Mouse (Mus musculus) limb, embryonic 12.5 days (tissue): Measurements from ENCODE around the gene Naa35. TPM values are rescaled to one million over a fixed set of nuclear protein-coding genes. Genes with fewer than 3 reads are reported as not detected.

Experiments used
- ATAC-seq: fragments of 200-750 bp; cut with Nextera tagmentation; 2 replicates; pipeline ENCODE4 v1.8.0; 2017; ENCODE audit warnings: low read depth, moderate TSS enrichment; ENCODE audit not compliant: insufficient number of reproducible peaks, insufficient read depth, low FRiP score, low TSS enrichment
- H3K27ac ChIP-seq: fragments of 300-500 bp; sonication (generic); 2 replicates; pipeline ENCODE4 v1.5.1; 2016; ENCODE audit warnings: mild to moderate bottlenecking, moderate library complexity
- H3K27me3 ChIP-seq: fragments of 300-500 bp; sonication (generic); 2 replicates; pipeline ENCODE4 v1.6.1; 2016; ENCODE audit warnings: mild to moderate bottlenecking, moderate library complexity
- H3K36me3 ChIP-seq: fragments of 300-500 bp; sonication (generic); 2 replicates; pipeline ENCODE4 v1.6.1; 2016; ENCODE audit warnings: mild to moderate bottlenecking, moderate library complexity
- H3K4me1 ChIP-seq: fragments of 300-500 bp; sonication (generic); replicated peaks from 2 replicates; pipeline ENCODE4 v1.6.1; 2016
- H3K4me2 ChIP-seq: fragments of 300-500 bp; sonication (generic); 2 replicates; pipeline ENCODE4 v1.6.1; 2016; ENCODE audit warnings: mild to moderate bottlenecking, moderate library complexity
- H3K4me3 ChIP-seq: fragments of 300-500 bp; sonication (generic); replicated peaks from 2 replicates; pipeline ENCODE4 v1.5.1; 2016; ENCODE audit warnings: mild to moderate bottlenecking
- H3K9ac ChIP-seq: fragments of 300-500 bp; sonication (generic); replicated peaks from 2 replicates; pipeline ENCODE4 v1.6.1; 2016; ENCODE audit warnings: mild to moderate bottlenecking, moderate library complexity
- H3K9me3 ChIP-seq: fragments of 300-500 bp; sonication (generic); 2 replicates; pipeline ENCODE4 v1.6.1; 2016; ENCODE audit warnings: mild to moderate bottlenecking, moderate library complexity
- WGBS: fragments of 180-500 bp; shearing (Covaris S2); methylation state at CpG from one replicate; pipeline ENCODE4 v1.1.7; 2016; 5-methylcytosine and 5-hydroxymethylcytosine counted together
- polyA plus RNA-seq: library from polyadenylated mRNA; unstranded; fragments of >200 nt; fragmentation: Nextera tagmentation; extraction: Ambion mirVana; gene quantifications from 2 replicates; pipeline ENCODE4 v1.2.1, GENCODE M21; 2016

Gene Naa35
- polyA plus RNA-seq, 1 experiment from 2014 or later, result 127 TPM

GRCm38 (mm10) chr13:59610437-59610836 lies 25.4 kb downstream of the Naa35 start:
- no peaks in the 10 kb centered on the region for H3K4me1 ChIP-seq
- H3K36me3 ChIP-seq, result peaks cover 92% of the 10 kb centered on the region
- no peak overlapping the region for H3K27ac ChIP-seq
- H3K4me2 ChIP-seq, result no peak overlapping the region
- 92% methylated on average over 2 of the region's 2 CpGs for WGBS
- no peak overlapping the region for H3K9ac ChIP-seq
- no peak for ATAC-seq
- H3K27me3 ChIP-seq, result no peaks in the 10 kb centered on the region
- no peak overlapping the region for H3K4me3 ChIP-seq
- H3K9me3 ChIP-seq, result no peaks in the 10 kb centered on the region

GRCm38 (mm10) chr13:59613868-59614267 lies 28.8 kb downstream of the Naa35 start:
- no peak overlapping the region for H3K27ac ChIP-seq
- 86% methylated on average over 4 of the region's 4 CpGs for WGBS
- no peak overlapping the region for H3K4me2 ChIP-seq
- no peaks in the 10 kb centered on the region for H3K4me1 ChIP-seq
- H3K9me3 ChIP-seq, result no peaks in the 10 kb centered on the region
- H3K27me3 ChIP-seq, result no peaks in the 10 kb centered on the region
- no peak overlapping the region for H3K9ac ChIP-seq
- H3K4me3 ChIP-seq, result no peak overlapping the region
- H3K36me3 ChIP-seq, result peaks cover 82% of the 10 kb centered on the region
- no peak for ATAC-seq

GRCm38 (mm10) chr13:59615152-59615551 lies 30.1 kb downstream of the Naa35 start:
- Histone ChIP-seq H3K9me3 (no peaks in the 10 kb centered on the region), H3K4me1 (no peaks in the 10 kb centered on the region), H3K36me3 (peaks cover 80% of the 10 kb centered on the region), H3K9ac (no peak overlapping the region), H3K27ac (no peak overlapping the region), H3K4me2 (no peak overlapping the region), H3K4me3 (no peak overlapping the region), H3K27me3 (no peaks in the 10 kb centered on the region)
- no peak for ATAC-seq
- whole genome bisulfite sequencing, result 91% methylated on average over 4 of the region's 4 CpGs

- Histone ChIP-seq H3K9me3 (no peaks in the 10 kb centered on the region), H3K27ac (no peak overlapping the region), H3K4me1 (no peaks in the 10 kb centered on the region), H3K4me2 (no peak overlapping the region), H3K4me3 (no peak overlapping the region), H3K36me3 (peaks cover 80% of the 10 kb centered on the region), H3K27me3 (no peaks in the 10 kb centered on the region), H3K9ac (no peak overlapping the region)
- ATAC-seq, result no peak
- 94% methylated on average over 4 of the region's 4 CpGs for WGBS
Observed at GRCm38 (mm10) chr13:59615554-59615953, 30.5 kb downstream of the Naa35 start.

- Histone ChIP-seq H3K4me3 (no peak overlapping the region), H3K27me3 (no peaks in the 10 kb centered on the region), H3K9me3 (no peaks in the 10 kb centered on the region), H3K4me2 (no peak overlapping the region), H3K27ac (no peak overlapping the region), H3K4me1 (no peaks in the 10 kb centered on the region), H3K9ac (no peak overlapping the region), H3K36me3 (peaks cover 80% of the 10 kb centered on the region)
- 88% methylated on average over 6 of the region's 6 CpGs for WGBS
- no peak for ATAC-seq
Observed at GRCm38 (mm10) chr13:59618463-59618862, 33.4 kb downstream of the Naa35 start.

GRCm38 (mm10) chr13:59621643-59622489 lies 36.8 kb downstream of the Naa35 start:
- H3K9ac ChIP-seq, result no peak overlapping the region
- no peak for ATAC-seq
- peaks cover 90% of the 10 kb centered on the region for H3K36me3 ChIP-seq
- no peak overlapping the region for H3K4me3 ChIP-seq
- 84% methylated on average over 7 of the region's 7 CpGs for WGBS
- no peak overlapping the region for H3K27ac ChIP-seq
- H3K4me2 ChIP-seq, result no peak overlapping the region
- H3K27me3 ChIP-seq, result no peaks in the 10 kb centered on the region
- H3K9me3 ChIP-seq, result no peaks in the 10 kb centered on the region
- no peaks in the 10 kb centered on the region for H3K4me1 ChIP-seq

- no peaks in the 10 kb centered on the region for H3K4me1 ChIP-seq
- no peak overlapping the region for H3K4me3 ChIP-seq
- WGBS, result 76% methylated on average over 3 of the region's 3 CpGs
- H3K36me3 ChIP-seq, result peaks cover 90% of the 10 kb centered on the region
- no peak overlapping the region for H3K9ac ChIP-seq
- no peak overlapping the region for H3K4me2 ChIP-seq
- no peak for ATAC-seq
- H3K27ac ChIP-seq, result no peak overlapping the region
- H3K9me3 ChIP-seq, result no peaks in the 10 kb centered on the region
- no peaks in the 10 kb centered on the region for H3K27me3 ChIP-seq
Observed at GRCm38 (mm10) chr13:59624389-59624788, 39.3 kb downstream of the Naa35 start.

- Histone ChIP-seq H3K4me1 (no peaks in the 10 kb centered on the region), H3K27ac (no peak overlapping the region), H3K27me3 (no peaks in the 10 kb centered on the region), H3K9ac (no peak overlapping the region), H3K36me3 (peaks cover 93% of the 10 kb centered on the region), H3K4me2 (no peak overlapping the region), H3K4me3 (no peak overlapping the region), H3K9me3 (no peaks in the 10 kb centered on the region)
- no peak for ATAC-seq
- WGBS, result 80% methylated on average over 5 of the region's 5 CpGs
Observed at GRCm38 (mm10) chr13:59624903-59625302, 39.8 kb downstream of the Naa35 start.

GRCm38 (mm10) chr13:59626739-59627138 lies 41.7 kb downstream of the Naa35 start:
- H3K4me3 ChIP-seq, result no peak overlapping the region
- no peaks in the 10 kb centered on the region for H3K27me3 ChIP-seq
- peaks cover 93% of the 10 kb centered on the region for H3K36me3 ChIP-seq
- H3K9me3 ChIP-seq, result no peaks in the 10 kb centered on the region
- 85% methylated on average over 7 of the region's 7 CpGs for WGBS
- H3K4me1 ChIP-seq, result no peaks in the 10 kb centered on the region
- H3K4me2 ChIP-seq, result no peak overlapping the region
- ATAC-seq, result no peak
- no peak overlapping the region for H3K27ac ChIP-seq
- H3K9ac ChIP-seq, result no peak overlapping the region

GRCm38 (mm10) chr13:59634637-59635036 lies 49.6 kb downstream of the Naa35 start:
- Histone ChIP-seq H3K9me3 (no peaks in the 10 kb centered on the region), H3K4me2 (no peak overlapping the region), H3K4me1 (no peaks in the 10 kb centered on the region), H3K9ac (no peak overlapping the region), H3K27ac (no peak overlapping the region), H3K36me3 (peaks cover 94% of the 10 kb centered on the region), H3K27me3 (no peaks in the 10 kb centered on the region), H3K4me3 (no peak overlapping the region)
- ATAC-seq, result no peak
- WGBS, result 72% methylated on average over 5 of the region's 5 CpGs

GRCm38 (mm10) chr13:59637800-59638199 lies 52.7 kb downstream of the Naa35 start:
- 90% methylated on average over 7 of the region's 7 CpGs for WGBS
- no peak overlapping the region for H3K27ac ChIP-seq
- H3K4me2 ChIP-seq, result no peak overlapping the region
- no peak overlapping the region for H3K9ac ChIP-seq
- no peak overlapping the region for H3K4me3 ChIP-seq
- no peaks in the 10 kb centered on the region for H3K4me1 ChIP-seq
- no peaks in the 10 kb centered on the region for H3K27me3 ChIP-seq
- H3K36me3 ChIP-seq, result peaks cover 89% of the 10 kb centered on the region
- no peaks in the 10 kb centered on the region for H3K9me3 ChIP-seq
- no peak for ATAC-seq
